Mouse (Mus musculus) thymus, postnatal 14 days (tissue): ENCODE data around the gene Capn11.

Experiments
- DNase-seq: peaks from one replicate; pipeline ENCODE4 v3.0.0; 2021

Gene Capn11

GRCm38 (mm10) chr17:45596631-45597396 lies 62.3 kb downstream of the Capn11 start:
- DNase-seq = peak; percentile 71

DNA sequence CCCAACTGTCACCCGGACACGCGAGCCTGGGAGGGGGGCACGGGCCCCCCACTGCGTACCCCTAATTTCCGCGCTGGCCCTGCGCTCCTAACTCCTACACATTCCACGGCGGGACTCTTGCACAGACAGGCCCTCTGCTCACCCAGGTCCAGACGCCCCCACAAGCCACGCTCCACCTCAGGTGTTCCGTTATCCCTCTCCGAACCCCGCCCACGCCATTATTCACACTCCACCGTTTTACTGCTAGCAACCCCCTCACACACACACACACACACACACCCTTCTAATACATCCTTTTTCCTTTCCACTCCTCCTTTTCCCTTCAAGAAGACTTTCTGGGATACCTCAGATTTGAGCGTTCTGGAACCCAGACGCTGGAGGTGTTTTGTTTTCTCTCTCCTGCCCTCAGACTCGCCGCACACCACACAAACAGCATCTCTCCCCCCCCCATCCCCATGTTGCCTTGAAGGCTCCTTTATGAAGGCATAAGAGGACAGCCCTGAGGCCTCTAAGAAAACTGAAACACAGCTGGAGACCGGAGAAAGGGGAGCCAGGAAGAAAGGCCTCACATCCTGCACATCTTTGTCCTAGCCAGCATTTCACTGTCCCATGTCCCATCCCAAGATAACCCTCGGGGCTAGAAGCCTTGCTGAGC lies 63.3 kb downstream of the Capn11 start:
- DNase-seq = no peak

DNA sequence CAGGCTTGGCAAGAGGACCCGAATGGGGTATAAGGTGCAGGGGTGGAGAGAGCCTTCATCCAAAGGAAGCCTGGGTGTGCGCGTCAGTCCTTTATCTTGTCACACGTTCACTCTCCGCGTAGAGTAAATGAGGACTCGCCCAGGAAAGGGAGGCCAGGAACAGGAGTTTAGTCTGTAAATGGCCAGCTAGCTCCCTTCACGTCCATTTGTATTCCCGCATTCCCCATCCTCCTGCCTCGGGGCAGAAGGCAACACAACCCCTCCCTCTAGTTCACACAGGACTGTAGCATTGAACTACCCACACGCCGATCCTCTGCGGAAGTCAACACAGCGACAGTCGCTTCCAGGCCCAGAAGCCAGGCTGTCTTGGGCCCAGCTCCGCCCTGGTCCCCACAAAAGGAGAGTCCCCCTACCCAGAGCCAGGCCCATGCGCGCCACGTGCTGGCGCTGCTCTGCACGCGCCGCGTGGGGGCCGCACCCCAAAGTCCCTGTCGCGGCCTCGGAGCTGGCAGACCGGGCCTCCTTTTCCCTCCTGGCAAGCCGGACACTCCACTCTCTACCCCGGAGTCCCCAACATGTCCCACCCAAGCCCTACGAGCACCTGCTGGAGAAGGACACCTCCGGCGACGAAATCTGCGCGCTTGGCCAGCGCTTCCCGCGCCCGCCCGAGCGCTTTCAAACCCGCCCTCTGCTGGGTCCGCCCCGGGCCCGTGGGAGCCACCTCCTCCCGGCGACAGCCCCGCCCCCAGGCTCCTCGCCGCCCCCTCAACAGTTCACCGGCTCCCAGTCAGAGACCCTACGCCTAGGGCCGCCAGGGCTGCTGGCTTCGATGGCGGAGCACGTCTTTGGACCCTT lies 64.0 kb downstream of the Capn11 start:
- peak; percentile 92 for DNase-seq

GRCm38 (mm10) chr17:45594195-45594594 lies 64.9 kb downstream of the Capn11 start:
- DNase-seq = no peak

GRCm38 (mm10) chr17:45593479-45593878 lies 65.6 kb downstream of the Capn11 start:
- DNase-seq = no peak

DNA sequence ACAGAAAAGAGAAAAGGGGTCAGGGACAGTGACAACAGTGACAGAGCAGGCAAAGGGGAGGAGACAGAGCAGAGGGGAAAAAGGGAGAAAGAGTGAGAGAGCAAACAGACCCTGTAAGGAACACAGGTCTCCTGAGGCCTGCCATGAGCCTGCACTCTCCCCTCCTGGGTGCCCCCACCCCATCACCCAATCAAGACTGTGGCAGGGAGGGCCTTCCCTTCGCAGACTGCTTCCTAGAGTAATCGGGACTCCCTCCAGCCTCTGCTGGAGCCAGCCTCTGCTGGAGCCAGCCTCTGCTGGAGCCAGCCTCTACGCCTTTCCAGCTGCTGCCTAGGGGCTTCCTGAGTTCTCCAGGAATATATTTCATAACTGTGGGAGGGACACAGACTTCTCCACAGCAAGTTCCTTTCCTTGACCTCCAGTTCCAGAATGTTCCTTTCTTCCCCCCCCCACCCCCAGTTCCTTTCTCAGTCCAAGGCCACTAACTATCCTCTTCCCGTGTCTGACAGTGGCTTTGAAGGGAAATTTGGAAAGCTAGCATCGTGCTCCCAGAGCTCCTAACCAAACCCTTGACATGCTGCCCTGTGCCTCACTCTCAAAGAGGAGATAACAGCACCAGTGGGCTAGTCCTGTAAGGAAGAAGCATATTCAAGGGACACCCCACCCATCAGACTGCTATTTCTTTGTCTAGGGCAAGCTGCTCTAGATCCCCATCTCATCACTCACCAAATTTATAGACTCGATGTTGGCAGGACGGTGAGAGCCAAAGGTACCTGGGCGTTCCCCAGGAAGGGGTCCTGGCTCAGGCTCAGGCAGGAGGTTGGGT lies 66.3 kb downstream of the Capn11 start:
- no peak for DNase-seq

DNA sequence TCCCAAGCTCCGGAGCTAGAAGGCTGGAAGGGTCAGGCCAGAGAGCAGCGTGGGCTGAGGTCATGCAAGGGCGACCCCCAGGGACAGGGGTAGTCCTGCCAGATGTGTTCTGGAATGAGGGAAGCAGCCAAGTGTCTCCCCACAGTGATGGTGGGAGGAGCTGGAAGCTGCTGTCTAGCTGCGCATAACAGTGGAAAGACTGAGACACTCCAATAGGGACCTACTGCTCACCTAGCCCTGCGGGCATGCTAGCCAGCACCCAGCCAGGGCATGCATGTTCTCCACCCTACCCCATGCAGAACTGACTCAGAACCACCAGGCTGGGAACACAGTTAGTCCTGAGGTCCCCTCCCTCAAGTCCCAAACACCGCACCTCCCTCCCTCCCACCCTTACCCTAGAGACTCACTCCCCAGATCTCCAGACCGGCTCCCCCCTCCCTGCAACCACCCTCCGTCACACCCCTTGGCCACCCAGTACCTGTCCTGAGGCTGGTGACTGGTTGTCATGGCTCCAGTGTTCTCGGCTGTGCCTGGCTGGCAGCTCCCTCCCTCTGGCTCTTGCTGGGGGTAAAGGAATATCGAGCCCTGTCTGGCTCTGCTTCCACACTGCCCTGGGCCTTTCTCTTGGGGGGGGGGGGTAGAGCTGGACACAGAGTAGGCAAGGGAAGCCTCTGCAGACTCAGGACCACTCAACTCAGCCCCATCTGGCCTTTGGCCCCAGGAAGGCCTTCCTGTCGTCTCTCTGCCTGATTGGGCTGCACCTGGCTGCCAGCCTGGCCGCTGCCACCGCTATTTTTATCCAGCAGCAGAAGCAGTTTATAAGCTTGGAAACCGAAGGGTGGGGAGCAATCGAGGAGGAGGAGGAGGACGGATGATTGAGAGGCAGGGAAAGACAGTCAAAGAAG lies 67.2 kb downstream of the Capn11 start:
- DNase-seq = peak; percentile 33

DNA sequence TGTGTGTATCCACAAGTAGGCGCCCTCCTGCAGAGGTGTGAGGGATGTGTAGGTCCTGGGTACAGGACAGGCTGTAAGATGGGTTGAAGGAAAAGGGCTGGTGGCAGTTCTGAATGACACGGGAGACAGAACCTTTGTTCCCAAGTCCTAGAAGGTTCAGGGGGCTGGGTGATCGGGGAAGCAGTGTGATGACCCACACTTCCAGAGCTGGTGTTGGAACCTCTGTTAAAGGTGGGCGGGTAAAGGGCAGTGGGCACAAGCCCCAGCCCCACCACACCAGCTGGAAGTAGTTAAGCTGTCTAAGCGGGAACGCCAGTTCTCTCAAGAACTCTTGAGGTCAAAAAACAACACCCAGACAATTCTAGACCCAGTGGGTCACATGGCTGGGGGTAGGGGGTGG lies 68.7 kb downstream of the Capn11 start:
- DNase-seq = no peak

GRCm38 (mm10) chr17:45589844-45590243 lies 69.3 kb downstream of the Capn11 start:
- no peak for DNase-seq

GRCm38 (mm10) chr17:45589236-45589635 lies 69.9 kb downstream of the Capn11 start:
- DNase-seq = no peak

- DNase-seq = no peak
Observed at GRCm38 (mm10) chr17:45588370-45588769, 70.8 kb downstream of the Capn11 start.

DNA sequence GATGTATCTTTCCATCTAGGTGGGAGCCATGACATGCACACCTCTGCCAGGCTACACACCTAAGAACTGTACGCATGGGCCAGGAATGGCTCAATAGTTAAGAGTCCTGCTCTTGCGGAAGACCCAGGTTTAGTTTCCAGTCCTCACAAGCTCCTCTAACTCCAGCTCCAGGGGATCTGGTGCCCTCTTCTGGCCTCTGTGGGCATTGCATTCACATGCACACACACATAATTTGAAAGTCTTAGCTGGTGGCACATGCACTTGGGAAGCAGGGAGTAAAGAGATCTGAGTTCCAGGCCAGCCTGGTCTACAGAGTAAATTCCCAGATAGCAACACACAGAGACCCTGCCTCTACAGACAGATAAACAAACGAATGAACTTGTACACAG lies 72.7 kb downstream of the Capn11 start:
- peak; percentile 47 for DNase-seq

DNA sequence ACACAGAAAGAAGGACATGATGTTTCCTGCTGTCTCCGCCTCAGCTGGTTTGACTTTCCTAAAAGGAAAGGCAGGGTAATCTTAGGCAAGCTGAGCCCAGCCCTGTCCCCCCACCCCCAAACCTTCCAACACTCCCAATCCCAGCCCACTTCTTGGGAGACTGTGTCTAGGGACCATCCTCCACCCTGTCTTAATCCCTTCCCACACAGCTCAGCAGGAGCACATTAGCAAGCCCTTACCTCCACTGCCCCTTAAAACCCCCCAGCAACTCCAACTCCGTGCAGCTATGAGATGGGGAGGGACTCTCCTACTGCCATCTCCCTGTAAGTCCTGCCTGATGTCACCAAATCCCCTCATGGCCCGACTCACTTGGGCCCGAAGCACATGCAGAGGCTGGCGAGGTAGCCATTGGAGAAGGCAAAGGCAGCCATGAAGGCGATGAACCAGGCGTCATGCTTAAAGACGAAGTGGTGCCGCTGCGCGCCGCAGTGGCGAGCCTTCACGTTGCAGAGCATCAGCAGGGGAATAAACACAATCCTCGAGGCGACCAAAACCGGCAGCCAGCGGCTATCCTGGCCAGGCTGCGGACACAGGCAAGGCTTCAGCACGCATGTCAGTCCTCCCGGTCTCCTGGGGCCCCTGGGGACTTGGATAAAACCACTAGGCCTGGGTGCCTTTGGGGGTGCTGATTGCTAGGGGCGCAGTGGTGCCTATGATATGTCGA lies 73.2 kb downstream of the Capn11 start:
- DNase-seq = no peak

DNA sequence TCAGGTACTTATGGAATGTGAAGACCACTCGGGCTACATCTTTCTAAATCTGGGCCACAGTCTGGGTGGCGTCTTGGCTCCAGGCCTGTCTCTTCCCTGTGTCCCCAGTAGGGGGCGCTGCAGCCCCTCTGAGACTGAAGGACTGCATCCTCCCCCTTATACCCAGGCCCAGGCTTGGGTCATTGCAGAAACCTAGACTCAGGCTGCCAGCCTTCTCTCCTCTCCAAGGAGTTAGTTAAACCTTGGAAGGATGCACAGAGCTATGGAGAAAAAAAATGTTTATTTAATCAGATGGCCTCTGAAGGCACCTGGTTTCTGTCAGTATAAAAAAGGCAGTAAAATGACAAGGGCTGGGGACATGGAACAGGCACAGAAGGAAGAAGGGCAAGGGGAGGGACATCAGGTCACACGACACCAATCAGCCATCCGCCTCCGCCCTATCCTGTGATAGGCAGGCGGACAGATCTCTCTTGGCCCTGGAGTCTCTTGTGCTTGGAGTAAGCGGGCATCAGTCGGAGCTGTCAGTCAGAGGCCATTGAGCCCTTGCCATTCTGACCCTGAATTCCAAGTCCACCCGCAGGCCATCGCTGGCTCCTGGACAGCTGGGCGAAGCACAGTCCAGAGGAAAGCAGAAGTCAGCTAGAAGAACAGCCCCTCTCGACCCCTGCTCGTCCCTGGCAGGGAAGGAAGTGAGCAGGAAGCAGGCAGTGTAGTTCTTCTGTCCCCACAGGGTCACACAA lies 74.0 kb downstream of the Capn11 start:
- DNase-seq = peak; percentile 85

- peak; percentile 38 for DNase-seq
Observed at GRCm38 (mm10) chr17:45584096-45584896, 74.8 kb downstream of the Capn11 start.

- DNase-seq = peak; percentile 55
Observed at GRCm38 (mm10) chr17:45582715-45583355, 76.3 kb downstream of the Capn11 start.

DNA sequence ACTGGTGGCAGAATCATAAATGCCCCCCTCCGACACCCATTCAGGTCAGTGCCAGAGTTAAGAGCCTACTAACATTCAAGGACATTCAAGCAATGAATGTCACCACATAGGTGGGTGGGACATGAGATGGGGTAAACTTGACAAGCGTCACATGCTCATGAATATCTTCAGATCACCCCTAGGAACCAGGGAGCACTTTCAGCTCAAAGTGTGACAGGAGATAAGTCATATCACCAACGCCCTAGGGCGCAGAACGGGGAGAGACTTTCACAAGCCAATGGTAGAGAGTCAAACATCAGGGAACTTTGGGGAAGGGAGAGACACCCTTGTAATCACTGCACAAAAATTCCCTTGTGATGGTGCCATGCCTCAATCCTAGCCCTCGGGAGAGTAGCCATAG lies 76.9 kb downstream of the Capn11 start:
- DNase-seq = no peak

- peak; percentile 80 for DNase-seq
Observed at GRCm38 (mm10) chr17:45581567-45581983, 77.5 kb downstream of the Capn11 start.
